In the genomic region with DNA sequence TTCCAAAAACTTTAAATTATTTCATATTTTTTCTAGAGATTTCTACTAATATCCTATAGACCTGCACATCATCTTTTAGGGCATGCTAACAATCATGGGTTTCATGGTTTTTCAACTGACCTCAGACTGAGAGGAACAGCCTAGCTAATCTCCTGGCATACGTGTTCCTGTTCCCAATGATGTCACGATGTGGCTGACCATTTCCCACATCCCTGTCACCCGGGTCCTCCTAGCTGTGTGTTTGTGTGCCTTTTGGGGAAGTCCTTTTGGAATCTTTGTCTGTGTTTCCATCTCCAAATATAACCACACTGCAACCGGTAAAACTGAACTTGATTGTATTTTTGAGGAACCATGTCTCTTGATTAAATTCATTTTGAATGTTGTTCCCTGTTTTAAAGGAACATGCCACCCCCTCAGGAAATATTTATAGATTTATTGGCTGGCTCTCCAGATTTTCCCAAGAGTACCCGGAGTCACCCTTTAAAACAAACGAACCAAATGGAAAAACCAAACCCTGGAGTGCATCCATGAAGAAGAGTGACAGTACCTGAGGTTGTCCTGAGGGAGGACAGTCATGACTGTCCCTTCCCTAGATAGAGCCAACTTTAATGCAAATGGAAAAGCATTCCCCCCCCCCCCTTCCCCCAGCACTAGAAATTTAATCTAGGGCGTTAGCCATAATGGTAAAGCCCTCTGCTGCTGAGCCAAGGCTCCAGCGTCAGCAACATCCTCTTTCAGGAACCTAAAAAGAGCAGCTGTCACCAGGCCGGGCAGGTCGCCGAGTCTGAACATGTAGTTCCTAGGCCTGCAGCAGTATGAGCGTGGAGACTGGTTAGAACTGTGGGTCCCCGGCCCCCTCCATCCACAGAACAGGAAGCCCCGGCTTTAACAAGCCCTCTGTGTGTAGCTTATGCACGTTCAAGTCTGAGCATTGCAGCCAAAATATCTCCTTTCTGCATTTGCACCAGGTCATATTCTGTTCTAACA, we compare ENCODE assay signal across 12 mouse cellular contexts. TPM values are rescaled to one million over a fixed set of nuclear protein-coding genes. Genes with fewer than 3 reads are reported as not detected.
DNase-seq lines count a peak whose midpoint lies in the region; ATAC-seq lines count a peak whose summit lies in the region.
"Had no signal": no experiment of that assay in that cellular context is flagged by ENCODE, and none has a peak within 500 bp of the region (broad histone marks: within the 10 kb centered on the region; RNA-seq: fewer than 3 reads in every experiment).

No protein-coding gene starts in this region.

- H3K27me3 ChIP-seq in limb, embryonic 11.5 days (ENCODE audit: control insufficient read depth, insufficient read depth, low read length), result no peaks in the 10 kb centered on the region
- H3K27me3 ChIP-seq in limb, embryonic 10.5 days (ENCODE audit: low read depth, poor library complexity, severe bottlenecking), result no peaks in the 10 kb centered on the region
- no peaks in the 10 kb centered on the region for H3K27me3 ChIP-seq in heart, embryonic 16.5 days (ENCODE audit: control insufficient read depth, insufficient read depth, low read length)
- H3K27me3 ChIP-seq in limb, embryonic 15.5 days, result no peaks in the 10 kb centered on the region
- no peaks in the 10 kb centered on the region for H3K27me3 ChIP-seq in liver, embryonic 11.5 days (replicated peaks; ENCODE audit: control insufficient read depth, insufficient read depth, low read length)
- H3K27me3 ChIP-seq in hindbrain, embryonic 11.5 days (ENCODE audit: control insufficient read depth, insufficient read depth, low read length), result no peaks in the 10 kb centered on the region
- H3K27me3 ChIP-seq in hindbrain, embryonic 10.5 days (ENCODE audit: insufficient read depth, poor library complexity, severe bottlenecking), result no peaks in the 10 kb centered on the region

- no peaks in the 10 kb centered on the region for H3K9me3 ChIP-seq in limb, embryonic 11.5 days (ENCODE audit: control insufficient read depth, low read length)
- H3K9me3 ChIP-seq in limb, embryonic 10.5 days (replicated peaks), result no peaks in the 10 kb centered on the region
- H3K9me3 ChIP-seq in heart, embryonic 16.5 days (replicated peaks; ENCODE audit: control insufficient read depth, low read length), result no peaks in the 10 kb centered on the region
- no peaks in the 10 kb centered on the region for H3K9me3 ChIP-seq in limb, embryonic 15.5 days
- H3K9me3 ChIP-seq in liver, embryonic 11.5 days (ENCODE audit: control insufficient read depth, low read length), result no peaks in the 10 kb centered on the region
- H3K9me3 ChIP-seq in hindbrain, embryonic 11.5 days (ENCODE audit: control insufficient read depth, low read length), result no peaks in the 10 kb centered on the region
- H3K9me3 ChIP-seq in hindbrain, embryonic 10.5 days, result no peaks in the 10 kb centered on the region

- H3K9ac ChIP-seq in limb, embryonic 11.5 days (ENCODE audit: low read length), result no peak overlapping the region
- no peak overlapping the region for H3K9ac ChIP-seq in heart, embryonic 16.5 days (ENCODE audit: low read length)
- H3K9ac ChIP-seq in limb, embryonic 15.5 days, result no peak overlapping the region
- H3K9ac ChIP-seq in liver, embryonic 11.5 days (ENCODE audit: low read depth, low read length), result no peak overlapping the region
- no peak overlapping the region for H3K9ac ChIP-seq in hindbrain, embryonic 11.5 days (ENCODE audit: low read depth, low read length)
- H3K9ac ChIP-seq: forebrain, postnatal 0 days had no signal

- peak; percentile 22 for DNase-seq in limb, embryonic 11.5 days (ENCODE audit: low spot score)
- no peak for DNase-seq in limb, embryonic 10.5 days (ENCODE audit: low spot score)
- peak; percentile 10 for DNase-seq in c-Kit-positive CD71-negative TER-119-negative erythroid progenitor cells, embryonic 14.5 days (ENCODE audit: low read depth)
- no peak for DNase-seq in liver, embryonic 11.5 days (ENCODE audit: low spot score)
- DNase-seq in hindbrain, embryonic 11.5 days (ENCODE audit: low spot score), result no peak
- DNase-seq in hindbrain, embryonic 10.5 days (ENCODE audit: low spot score), result no peak
- DNase-seq: cerebellum, adult 2 months; forebrain, postnatal 0 days had no signal

- H3K27ac ChIP-seq in limb, embryonic 11.5 days (replicated peaks; ENCODE audit: low read depth, low read length), result no peak overlapping the region
- H3K27ac ChIP-seq in limb, embryonic 10.5 days, result no peak overlapping the region
- H3K27ac ChIP-seq in heart, embryonic 16.5 days (ENCODE audit: low read length), result no peak overlapping the region
- peak overlapping the region; percentile 68 for H3K27ac ChIP-seq in limb, embryonic 15.5 days
- H3K27ac ChIP-seq in liver, embryonic 11.5 days (ENCODE audit: low read depth, low read length), result no peak overlapping the region
- H3K27ac ChIP-seq in hindbrain, embryonic 11.5 days (ENCODE audit: low read depth, low read length), result no peak overlapping the region
- no peak overlapping the region for H3K27ac ChIP-seq in hindbrain, embryonic 10.5 days

- H3K4me2 ChIP-seq in limb, embryonic 11.5 days (ENCODE audit: low read depth, severe bottlenecking), result no peak overlapping the region
- H3K4me2 ChIP-seq in heart, embryonic 16.5 days (ENCODE audit: low read depth, low read length), result no peak overlapping the region
- H3K4me2 ChIP-seq in limb, embryonic 15.5 days, result no peak overlapping the region
- no peak overlapping the region for H3K4me2 ChIP-seq in liver, embryonic 11.5 days
- H3K4me2 ChIP-seq in hindbrain, embryonic 11.5 days (replicated peaks; ENCODE audit: low read depth, low read length), result no peak overlapping the region

- 68% methylated on average over 15 of the region's 15 CpGs for WGBS in limb, embryonic 11.5 days
- 82% methylated on average over 15 of the region's 15 CpGs for WGBS in limb, embryonic 10.5 days
- WGBS in heart, embryonic 16.5 days, result 47% methylated on average over 15 of the region's 15 CpGs
- WGBS in limb, embryonic 15.5 days, result 36% methylated on average over 15 of the region's 15 CpGs
- WGBS in liver, embryonic 11.5 days, result 58% methylated on average over 15 of the region's 15 CpGs
- WGBS in hindbrain, embryonic 11.5 days, result 78% methylated on average over 15 of the region's 15 CpGs
- WGBS in hindbrain, embryonic 10.5 days, result 78% methylated on average over 15 of the region's 15 CpGs

- ATAC-seq in limb, embryonic 11.5 days (ENCODE audit: insufficient number of reproducible peaks, low FRiP score, low TSS enrichment, low read depth), result no peak
- ATAC-seq in heart, embryonic 16.5 days (replicated peaks; ENCODE audit: extremely low read depth, insufficient read depth, low FRiP score), result peak; percentile 63; the same call in 1 of the 2 replicates
- ATAC-seq in limb, embryonic 15.5 days (ENCODE audit: insufficient number of reproducible peaks, low FRiP score, low TSS enrichment, low read depth), result peak; percentile 85
- ATAC-seq in liver, embryonic 11.5 days (replicated peaks; ENCODE audit: low FRiP score), result no peak
- no peak for ATAC-seq in hindbrain, embryonic 11.5 days (ENCODE audit: low FRiP score)
- ATAC-seq: forebrain, postnatal 0 days had no signal

- H3K4me1 ChIP-seq in limb, embryonic 11.5 days (ENCODE audit: control insufficient read depth, insufficient read depth, low read length), result no peaks in the 10 kb centered on the region
- peaks cover 17% of the 10 kb centered on the region for H3K4me1 ChIP-seq in limb, embryonic 10.5 days
- 0 out of 2 replicates have a peak, but pooled peaks cover 3% of the 10 kb centered on the region for H3K4me1 ChIP-seq in heart, embryonic 16.5 days (ENCODE audit: control insufficient read depth, insufficient read depth, low read length)
- H3K4me1 ChIP-seq in limb, embryonic 15.5 days, result peaks cover 15% of the 10 kb centered on the region
- H3K4me1 ChIP-seq in liver, embryonic 11.5 days (replicated peaks; ENCODE audit: control insufficient read depth, insufficient read depth, low read length), result no peaks in the 10 kb centered on the region
- no peaks in the 10 kb centered on the region for H3K4me1 ChIP-seq in hindbrain, embryonic 11.5 days (replicated peaks; ENCODE audit: control insufficient read depth, insufficient read depth, low read length)
- no peaks in the 10 kb centered on the region; the same call in 1 of the 2 replicates for H3K4me1 ChIP-seq in hindbrain, embryonic 10.5 days (replicated peaks)

- no peak overlapping the region for H3K4me3 ChIP-seq in limb, embryonic 11.5 days (ENCODE audit: low read depth, low read length)
- no peak overlapping the region for H3K4me3 ChIP-seq in limb, embryonic 10.5 days
- no peak overlapping the region for H3K4me3 ChIP-seq in heart, embryonic 16.5 days (ENCODE audit: low read length)
- H3K4me3 ChIP-seq in limb, embryonic 15.5 days, result no peak overlapping the region
- H3K4me3 ChIP-seq in liver, embryonic 11.5 days (ENCODE audit: low read depth, low read length), result no peak overlapping the region
- H3K4me3 ChIP-seq in hindbrain, embryonic 11.5 days (ENCODE audit: low read depth, low read length), result no peak overlapping the region
- H3K4me3 ChIP-seq in hindbrain, embryonic 10.5 days, result no peak overlapping the region

- no peaks in the 10 kb centered on the region for H3K36me3 ChIP-seq in limb, embryonic 11.5 days (ENCODE audit: control insufficient read depth, insufficient read depth, low read length)
- H3K36me3 ChIP-seq in limb, embryonic 10.5 days, result no peaks in the 10 kb centered on the region
- no peaks in the 10 kb centered on the region for H3K36me3 ChIP-seq in heart, embryonic 16.5 days (ENCODE audit: control insufficient read depth, insufficient read depth)
- H3K36me3 ChIP-seq in limb, embryonic 15.5 days, result no peaks in the 10 kb centered on the region
- H3K36me3 ChIP-seq in liver, embryonic 11.5 days (ENCODE audit: control insufficient read depth, insufficient read depth, low read length), result no peaks in the 10 kb centered on the region
- no peaks in the 10 kb centered on the region for H3K36me3 ChIP-seq in hindbrain, embryonic 11.5 days (ENCODE audit: control insufficient read depth, insufficient read depth, low read length)
- no peaks in the 10 kb centered on the region for H3K36me3 ChIP-seq in hindbrain, embryonic 10.5 days

RNA-seq across cellular contexts. Expression of gene Casr, which starts 31.1 kb away (rescaled TPM):
- 0.28 and 0.34 TPM in 2 replicates for polyA plus RNA-seq in limb, embryonic 11.5 days (2014; fragmentation: Nextera tagmentation; extraction: Ambion mirVana)
- polyA plus RNA-seq in limb, embryonic 10.5 days (2016; fragmentation: Nextera tagmentation; extraction: Ambion mirVana), result 0.13 and 0.14 TPM in 2 replicates
- 0.12 and 0.13 TPM in 2 replicates for polyA plus RNA-seq in heart, embryonic 16.5 days (2015; fragmentation: Nextera tagmentation; extraction: Ambion mirVana)
- 0.11 and 0.45 TPM in 2 replicates for polyA plus RNA-seq in limb, embryonic 15.5 days (2015; fragmentation: Nextera tagmentation; extraction: Ambion mirVana)
- 0.04 TPM in 1 of 2 replicates, not detected in the other for polyA plus RNA-seq in liver, embryonic 11.5 days (2014; fragmentation: Nextera tagmentation; extraction: Ambion mirVana)
- not detected in 2 replicates for polyA plus RNA-seq in hindbrain, embryonic 11.5 days (2014; fragmentation: Nextera tagmentation; extraction: Ambion mirVana)
- polyA plus RNA-seq in hindbrain, embryonic 10.5 days (2016; fragmentation: Nextera tagmentation; extraction: Ambion mirVana), result 0.04 and 0.10 TPM in 2 replicates
- polyA plus RNA-seq: liver, embryonic 16.5 days; neural tube, embryonic 14.5 days had no signal

Comparison
In these comparisons a context has a peak if more than half of its experiments do, and no peak if none do; other contexts are left out.
1. ATAC-seq: peak in heart, embryonic 16.5 days (single experiment) and limb, embryonic 15.5 days (single experiment); none in limb, embryonic 11.5 days (single experiment), liver, embryonic 11.5 days (single experiment) and hindbrain, embryonic 11.5 days (single experiment).
2. DNase-seq: peak in limb, embryonic 11.5 days (single experiment) and c-Kit-positive CD71-negative TER-119-negative erythroid progenitor cells, embryonic 14.5 days (single experiment); none in limb, embryonic 10.5 days (single experiment), liver, embryonic 11.5 days (single experiment), hindbrain, embryonic 11.5 days (single experiment) and hindbrain, embryonic 10.5 days (single experiment).